Mouse (Mus musculus) lung, adult 2 months (tissue): ENCODE results near the gene Arid1b.

Experiments
- CTCF ChIP-seq: fragments of 200-500 bp; IDR thresholded peaks from 2 replicates; pipeline ENCODE4 v1.5.1; 2011; ENCODE audit warnings: mild to moderate bottlenecking, low read length, control low read depth; ENCODE audit not compliant: insufficient read depth
- POLR2A ChIP-seq: fragments of 200-500 bp; IDR thresholded peaks from 2 replicates; pipeline ENCODE4 v1.6.1; 2011; ENCODE audit warnings: low read depth, mild to moderate bottlenecking, control low read depth, low read length, borderline replicate concordance; ENCODE audit errors: extremely low read depth

DNA sequence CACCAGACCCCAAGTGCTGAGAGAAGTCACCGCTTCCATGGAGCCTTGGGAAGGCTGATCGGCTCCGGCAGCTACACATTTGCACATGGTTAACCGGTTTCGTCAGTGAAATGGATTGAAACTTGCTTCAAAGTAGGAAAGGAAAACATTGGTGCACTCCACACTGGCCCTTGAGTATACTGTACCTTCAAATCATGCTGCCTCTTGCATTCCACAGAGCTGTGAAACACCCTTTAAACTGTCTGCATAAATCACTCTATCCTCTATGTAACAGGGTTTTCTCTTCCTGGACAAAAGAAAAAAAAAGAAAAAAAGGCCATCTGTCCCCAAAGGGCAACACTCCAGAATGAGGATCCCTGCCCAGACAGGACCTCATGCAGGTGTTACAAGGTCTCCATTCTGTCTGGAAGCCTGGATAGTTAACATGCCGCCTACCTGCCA, 48.8 kb upstream of the Arid1b start:
- TF ChIP-seq CTCF (no peak), POLR2A (no peak)
